Mouse (Mus musculus): Measurements from ENCODE around the gene Med12l. TPM values are rescaled to one million over a fixed set of nuclear protein-coding genes. Genes with fewer than 3 reads are reported as not detected.
A peak's percentile ranks its signal among the peaks of the same experiment; 100 is the strongest.

Gene Med12l
- polyA plus RNA-seq, 1 experiment, result 16.9 TPM

DNA sequence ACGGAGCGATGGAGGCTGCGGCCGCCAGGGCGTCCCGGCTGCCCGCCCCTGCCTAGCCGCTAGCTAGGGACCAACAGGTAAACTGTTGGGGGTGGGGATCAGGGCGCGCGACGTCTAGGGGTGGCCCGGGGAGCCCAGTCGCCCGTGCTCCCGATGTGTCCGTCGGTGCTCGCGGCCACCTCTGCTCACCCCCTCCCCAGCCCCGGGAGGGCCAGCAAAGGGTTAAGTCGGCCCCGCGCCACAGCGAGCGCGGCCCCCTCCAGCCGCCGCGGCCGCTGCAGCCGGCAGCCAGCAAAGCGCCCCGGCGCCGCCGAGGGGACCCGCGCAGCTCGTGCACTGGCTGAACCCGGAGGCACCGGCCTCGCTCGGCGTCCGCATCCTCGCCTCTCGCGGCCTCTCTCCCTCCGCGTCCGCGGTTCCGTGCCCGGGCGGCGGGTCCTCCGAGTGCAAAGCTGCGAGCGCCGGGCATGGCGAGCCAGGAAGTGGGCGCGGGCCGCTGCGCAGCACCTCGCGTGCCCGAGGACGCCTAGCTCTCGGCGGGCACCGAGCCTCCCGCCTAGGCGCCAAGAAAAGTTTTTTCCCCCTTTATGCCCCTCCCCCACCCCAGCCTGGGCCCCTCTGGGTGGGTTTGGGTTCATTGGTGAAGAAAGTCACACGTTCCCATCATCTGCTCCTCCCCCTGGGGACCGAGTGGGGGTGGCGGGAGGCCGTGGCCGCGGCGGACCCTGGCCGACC, 538 bp downstream of the Med12l start:
- H3K27me3 ChIP-seq (ENCODE audit: control insufficient read depth, insufficient read depth, low read length), result no peaks in the 10 kb centered on the region
- peaks cover 3% of the 10 kb centered on the region; the same call in 1 of the 2 replicates for H3K4me1 ChIP-seq (ENCODE audit: control insufficient read depth, insufficient read depth, low read length)
- no peak for TF ChIP-seq CTCF (IDR thresholded peaks at IDR 0.05; ENCODE audit: borderline replicate concordance, insufficient read depth, low read depth, low read length)
- no peak for TF ChIP-seq POLR2A (IDR thresholded peaks at IDR 0.05; ENCODE audit: borderline replicate concordance, insufficient read depth, low read length)
- WGBS, result under 1% methylated on average over 83 of the region's 83 CpGs
- H3K27ac ChIP-seq (ENCODE audit: insufficient read depth, low read length), result peak overlapping the region; percentile 99
- peak in 1 of 2 experiments; percentile 67 for DNase-seq
- H3K4me3 ChIP-seq (replicated peaks; ENCODE audit: insufficient read depth, low read depth, low read length), result peak overlapping the region; percentile 59

DNA sequence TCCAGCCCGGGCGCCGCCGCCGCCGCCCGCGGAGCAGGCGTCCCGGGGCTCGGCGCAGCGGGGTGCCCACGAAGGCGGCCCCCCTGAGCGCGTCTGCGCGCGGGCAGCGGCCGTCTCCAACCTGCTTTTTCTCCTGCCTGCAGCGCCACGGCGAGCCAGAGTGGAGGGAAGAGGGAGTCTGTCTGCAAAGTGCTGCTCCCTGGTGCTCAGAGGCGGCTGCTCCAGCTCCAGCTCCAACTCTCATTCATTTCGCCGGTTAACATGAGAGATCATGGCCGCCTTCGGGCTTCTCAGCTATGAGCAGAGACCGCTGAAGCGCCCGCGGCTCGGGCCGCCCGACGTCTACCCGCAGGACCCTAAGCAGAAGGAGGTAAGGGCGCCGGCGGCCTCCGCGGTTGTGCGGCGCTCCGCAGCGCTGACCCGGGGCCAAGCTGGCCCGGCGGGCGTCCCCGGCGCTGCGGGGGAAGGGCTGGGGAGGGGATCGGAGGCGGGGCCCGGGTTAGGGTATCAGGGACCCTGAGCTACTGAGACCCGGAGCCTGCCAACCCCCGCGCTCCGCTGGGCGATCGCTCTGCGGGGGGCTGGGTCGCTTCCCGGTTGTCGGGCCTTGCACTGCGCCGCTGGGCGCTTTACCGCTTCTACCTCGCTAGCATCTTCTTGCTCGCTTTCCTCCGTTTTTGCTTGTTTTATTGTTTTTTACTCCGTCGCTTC, 1.3 kb downstream of the Med12l start:
- WGBS, result under 1% methylated on average over 71 of the region's 77 CpGs
- peak; percentile 33; the same call in 1 of the 2 replicates for TF ChIP-seq CTCF (IDR thresholded peaks at IDR 0.05; ENCODE audit: borderline replicate concordance, insufficient read depth, low read depth, low read length)
- TF ChIP-seq POLR2A (IDR thresholded peaks at IDR 0.05; ENCODE audit: borderline replicate concordance, insufficient read depth, low read length), result no peak
- peak overlapping the region; percentile 99 for H3K27ac ChIP-seq (ENCODE audit: insufficient read depth, low read length)
- peak; percentile 75 to 84 for DNase-seq
- H3K4me3 ChIP-seq (replicated peaks; ENCODE audit: insufficient read depth, low read depth, low read length), result peak overlapping the region; percentile 59
- no peaks in the 10 kb centered on the region for H3K27me3 ChIP-seq (ENCODE audit: control insufficient read depth, insufficient read depth, low read length)
- H3K4me1 ChIP-seq (ENCODE audit: control insufficient read depth, insufficient read depth, low read length), result peaks cover 6% of the 10 kb centered on the region

DNA sequence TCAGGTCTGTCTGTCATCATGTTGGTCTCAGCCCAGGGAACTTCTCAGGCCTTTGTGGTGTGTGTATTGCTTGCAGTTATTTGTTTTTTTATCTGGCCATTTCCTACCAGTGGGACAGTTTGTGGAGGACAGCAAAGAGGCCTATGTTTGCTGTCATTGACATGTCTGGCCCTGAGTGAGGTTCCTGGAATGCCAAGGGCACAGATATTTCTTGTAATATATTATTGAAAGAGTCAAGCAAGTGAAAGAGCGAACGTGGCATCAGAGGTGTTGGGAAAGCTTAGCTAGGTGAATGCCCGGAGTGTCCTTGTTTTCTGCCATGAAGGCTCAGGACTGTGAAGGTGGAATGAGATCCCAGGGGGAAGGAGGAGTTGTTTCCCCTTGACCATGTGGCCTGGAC, 4.7 kb downstream of the Med12l start:
- TF ChIP-seq CTCF (IDR thresholded peaks at IDR 0.05; ENCODE audit: borderline replicate concordance, insufficient read depth, low read depth, low read length) (no peak), POLR2A (IDR thresholded peaks at IDR 0.05; ENCODE audit: borderline replicate concordance, insufficient read depth, low read length) (no peak)
- Histone ChIP-seq H3K27ac (ENCODE audit: insufficient read depth, low read length) (no peak overlapping the region), H3K4me1 (ENCODE audit: control insufficient read depth, insufficient read depth, low read length) (peaks cover 11% of the 10 kb centered on the region), H3K4me3 (replicated peaks; ENCODE audit: insufficient read depth, low read depth, low read length) (no peak overlapping the region), H3K27me3 (ENCODE audit: control insufficient read depth, insufficient read depth, low read length) (no peaks in the 10 kb centered on the region)
- DNase-seq, result no peak
- WGBS, result 89% methylated on average over 3 of the region's 3 CpGs

DNA sequence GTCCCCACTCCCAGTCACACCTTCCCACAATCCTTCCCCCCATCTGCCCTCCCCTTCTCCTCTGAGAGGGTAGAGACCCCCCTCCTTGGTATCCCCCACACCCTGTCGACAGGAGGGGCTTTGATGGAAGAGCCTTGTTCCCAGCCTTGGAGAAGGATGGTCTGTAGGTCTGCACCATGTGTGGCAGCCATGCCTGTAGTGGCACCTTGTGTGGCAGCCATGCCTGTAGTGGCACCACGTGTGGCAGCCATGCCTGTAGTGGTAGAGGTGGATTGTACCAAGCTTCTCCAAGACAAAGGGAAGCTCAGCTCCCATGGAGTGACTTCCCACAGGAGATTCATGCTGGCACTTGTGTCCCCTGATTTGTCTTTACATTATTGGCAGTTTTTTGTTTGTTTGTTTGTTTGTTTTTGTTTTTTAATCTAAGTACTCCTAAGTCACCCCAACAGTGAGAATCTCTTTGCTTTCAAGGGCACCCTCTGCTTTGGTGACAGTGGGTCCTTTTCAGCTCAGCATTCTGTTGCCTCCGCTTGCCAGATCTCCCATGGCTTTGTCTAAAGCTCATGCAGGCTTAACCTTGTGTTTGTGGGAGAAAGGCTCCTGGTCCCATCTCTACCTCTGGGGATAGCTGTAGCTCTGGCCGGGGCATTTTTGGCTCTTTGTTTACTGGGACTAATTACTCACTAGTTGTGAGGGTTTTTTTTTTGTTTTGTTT, 10.2 kb downstream of the Med12l start:
- Histone ChIP-seq H3K4me3 (replicated peaks; ENCODE audit: insufficient read depth, low read depth, low read length) (no peak overlapping the region), H3K27ac (ENCODE audit: insufficient read depth, low read length) (no peak overlapping the region), H3K27me3 (ENCODE audit: control insufficient read depth, insufficient read depth, low read length) (no peaks in the 10 kb centered on the region), H3K4me1 (ENCODE audit: control insufficient read depth, insufficient read depth, low read length) (peaks cover 27% of the 10 kb centered on the region)
- TF ChIP-seq POLR2A (IDR thresholded peaks at IDR 0.05; ENCODE audit: borderline replicate concordance, insufficient read depth, low read length) (no peak), CTCF (IDR thresholded peaks at IDR 0.05; ENCODE audit: borderline replicate concordance, insufficient read depth, low read depth, low read length) (no peak)
- 15% methylated on average over 4 of the region's 4 CpGs for WGBS
- peak in 1 of 2 experiments; percentile 41 for DNase-seq

DNA sequence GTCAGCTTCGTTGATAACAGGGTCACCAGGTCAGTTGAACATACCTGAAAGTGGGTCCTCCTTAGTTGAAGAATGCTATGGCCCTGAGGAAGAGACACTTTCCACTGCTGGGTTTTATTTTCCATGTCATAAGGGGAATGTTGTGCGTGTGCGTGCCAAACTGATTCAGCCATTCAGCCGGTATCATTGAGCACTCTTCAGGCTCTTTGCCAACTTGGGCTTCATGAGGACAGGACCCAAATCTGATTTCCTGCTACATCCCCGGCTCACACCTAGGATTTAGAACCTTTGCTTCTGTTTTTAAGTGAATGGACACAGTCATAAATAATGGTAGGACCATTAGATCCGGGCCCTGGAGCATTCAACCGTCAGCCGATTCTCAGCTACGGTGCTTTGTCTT, 10.9 kb downstream of the Med12l start:
- Histone ChIP-seq H3K4me3 (replicated peaks; ENCODE audit: insufficient read depth, low read depth, low read length) (no peak overlapping the region), H3K4me1 (ENCODE audit: control insufficient read depth, insufficient read depth, low read length) (peaks cover 31% of the 10 kb centered on the region), H3K27me3 (ENCODE audit: control insufficient read depth, insufficient read depth, low read length) (no peaks in the 10 kb centered on the region), H3K27ac (ENCODE audit: insufficient read depth, low read length) (no peak overlapping the region)
- 48% methylated on average over 9 of the region's 9 CpGs for WGBS
- TF ChIP-seq POLR2A (IDR thresholded peaks at IDR 0.05; ENCODE audit: borderline replicate concordance, insufficient read depth, low read length) (no peak), CTCF (IDR thresholded peaks at IDR 0.05; ENCODE audit: borderline replicate concordance, insufficient read depth, low read depth, low read length) (no peak)
- DNase-seq, result peak in 1 of 2 experiments; percentile 38

DNA sequence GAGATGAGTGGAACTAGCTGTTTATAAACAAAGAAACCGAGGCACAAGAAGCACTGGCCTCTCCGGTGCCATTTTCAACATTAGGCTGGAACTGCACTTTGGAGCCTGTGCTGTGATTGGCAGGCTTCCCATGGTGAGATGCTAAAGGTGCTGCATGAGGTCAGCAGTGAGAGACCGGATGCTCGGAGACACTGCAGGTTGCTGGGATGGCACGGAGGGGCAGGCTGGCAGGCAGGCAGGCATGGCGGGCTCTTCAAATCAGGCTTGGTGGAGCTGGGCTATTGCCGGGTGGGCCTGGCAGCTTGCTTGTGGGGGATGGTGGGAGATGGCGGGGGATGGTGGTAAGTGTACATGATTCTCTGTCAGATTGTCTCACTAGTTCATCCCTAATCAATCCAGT, 15.6 kb downstream of the Med12l start:
- no peak for TF ChIP-seq POLR2A (IDR thresholded peaks at IDR 0.05; ENCODE audit: borderline replicate concordance, insufficient read depth, low read length)
- TF ChIP-seq CTCF (IDR thresholded peaks at IDR 0.05; ENCODE audit: borderline replicate concordance, insufficient read depth, low read depth, low read length), result no peak
- Histone ChIP-seq H3K27ac (ENCODE audit: insufficient read depth, low read length) (no peak overlapping the region), H3K27me3 (ENCODE audit: control insufficient read depth, insufficient read depth, low read length) (no peaks in the 10 kb centered on the region), H3K4me1 (ENCODE audit: control insufficient read depth, insufficient read depth, low read length) (peaks cover 17% of the 10 kb centered on the region), H3K4me3 (replicated peaks; ENCODE audit: insufficient read depth, low read depth, low read length) (peak overlapping the region; percentile 22)
- 13% methylated on average over 8 of the region's 8 CpGs for WGBS
- DNase-seq, result peak; percentile 70 to 80

DNA sequence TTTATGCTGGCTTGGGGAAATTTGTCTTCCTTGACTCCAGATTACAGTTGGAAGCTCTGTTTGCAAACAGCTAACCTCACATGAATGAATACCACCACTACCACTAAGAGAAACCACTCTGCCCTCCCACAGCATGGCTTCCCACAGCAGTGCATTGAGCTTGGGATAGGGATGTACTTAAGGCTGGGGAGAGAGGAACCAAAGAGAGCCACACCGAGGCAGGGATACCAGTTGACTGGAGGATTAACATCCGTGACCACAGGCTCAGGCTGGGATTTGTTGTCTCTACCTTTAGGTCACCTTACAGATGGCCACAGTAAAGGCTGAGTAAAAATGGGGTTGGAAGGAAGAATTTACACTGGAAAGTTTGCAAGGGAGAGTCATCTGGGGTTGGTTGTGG, 16.6 kb downstream of the Med12l start:
- WGBS, result 81% methylated on average over 2 of the region's 2 CpGs

More for the DNA sequence above, 16.6 kb downstream of the Med12l start:
- Histone ChIP-seq H3K27me3 (ENCODE audit: control insufficient read depth, insufficient read depth, low read length) (no peaks in the 10 kb centered on the region), H3K27ac (ENCODE audit: insufficient read depth, low read length) (no peak overlapping the region), H3K4me1 (ENCODE audit: control insufficient read depth, insufficient read depth, low read length) (peaks cover 8% of the 10 kb centered on the region), H3K4me3 (replicated peaks; ENCODE audit: insufficient read depth, low read depth, low read length) (no peak overlapping the region)
- TF ChIP-seq POLR2A (IDR thresholded peaks at IDR 0.05; ENCODE audit: borderline replicate concordance, insufficient read depth, low read length) (no peak), CTCF (IDR thresholded peaks at IDR 0.05; ENCODE audit: borderline replicate concordance, insufficient read depth, low read depth, low read length) (no peak)
- no peak for DNase-seq

Data from cerebellum, adult 2 months (tissue).